Mouse (Mus musculus): ENCODE results near the gene Rbmxl2.

DNA sequence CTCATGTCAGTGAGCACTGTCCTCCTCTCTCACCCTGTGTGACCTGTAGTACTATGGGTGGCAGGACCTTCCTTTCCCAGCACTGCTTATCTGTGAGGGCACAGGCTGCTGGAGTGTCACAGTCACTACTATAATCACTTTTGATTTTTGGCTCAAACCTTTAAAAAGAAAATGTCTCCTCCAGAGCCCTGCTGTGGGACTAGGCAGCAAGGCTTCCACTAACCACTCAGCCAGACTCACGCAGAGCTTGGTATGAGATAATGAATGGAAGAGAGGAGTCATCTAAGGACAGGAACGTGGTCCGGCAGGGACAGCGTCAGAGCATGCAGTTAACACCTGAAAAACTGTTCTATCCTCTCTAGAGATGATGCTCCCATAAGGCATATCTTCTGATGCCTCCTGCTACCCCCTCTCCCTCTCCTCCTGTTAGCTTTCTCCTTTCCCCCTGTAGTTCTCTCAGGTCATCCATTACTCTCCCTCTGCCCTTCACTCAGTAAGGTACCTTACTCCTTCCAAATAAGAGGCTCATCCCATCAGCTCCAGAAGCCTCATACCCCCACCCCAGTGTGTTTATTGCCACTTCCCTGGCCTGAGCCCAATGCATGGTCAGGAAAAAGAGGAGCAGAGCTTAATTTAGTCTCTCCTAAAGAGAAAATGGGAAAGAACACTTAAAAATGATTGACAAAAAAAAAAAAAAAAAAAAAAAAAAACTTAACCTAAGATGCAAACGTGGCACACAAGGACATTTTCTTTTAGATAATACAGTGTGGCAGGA lies 41.2 kb downstream of the Rbmxl2 start:
- TF ChIP-seq TAL1 (IDR thresholded peaks at IDR 0.05; ENCODE audit: low read length) (no peak), GATA1 (IDR thresholded peaks at IDR 0.05; ENCODE audit: low read length) (no peak)
